Mouse (Mus musculus) kidney, adult 2 months (tissue): ENCODE results near the gene Zfyve26. TPM values are rescaled to one million over a fixed set of nuclear protein-coding genes. Genes with fewer than 3 reads are reported as not detected.
A peak's percentile ranks its signal among the peaks of the same experiment; 100 is the strongest.

Source experiments
- DNase-seq: peaks from one replicate; pipeline ENCODE4 v3.0.0; 2021
- H3K27ac ChIP-seq: fragments of 200-500 bp; 2 replicates; pipeline ENCODE4 v1.5.1; 2012; ENCODE audit warnings: low read depth, low read length, control low read depth, inconsistent platforms; ENCODE audit not compliant: insufficient read depth
- H3K27me3 ChIP-seq: fragments of 200-500 bp; replicated peaks from 2 replicates; pipeline ENCODE4 v1.6.1; 2012; ENCODE audit warnings: mild to moderate bottlenecking, moderate library complexity, low read length, inconsistent platforms; ENCODE audit not compliant: control insufficient read depth, insufficient read depth
- H3K36me3 ChIP-seq: fragments of 200-500 bp; 2 replicates; pipeline ENCODE4 v1.6.1; 2012; ENCODE audit warnings: mild to moderate bottlenecking, moderate library complexity, low read length, inconsistent platforms; ENCODE audit not compliant: control insufficient read depth, insufficient read depth
- H3K4me1 ChIP-seq: fragments of 200-500 bp; 2 replicates; pipeline ENCODE4 v1.6.1; 2011; ENCODE audit warnings: low read length; ENCODE audit not compliant: control insufficient read depth, insufficient read depth
- H3K4me3 ChIP-seq: fragments of 200-500 bp; 2 replicates; pipeline ENCODE4 v1.5.1; 2011; ENCODE audit warnings: mild to moderate bottlenecking, low read depth, low read length, control low read depth; ENCODE audit not compliant: insufficient read depth
- CTCF ChIP-seq: fragments of 200-500 bp; conservative IDR thresholded peaks from 2 replicates; pipeline ENCODE4 v1.5.1; 2011; ENCODE audit warnings: low read depth, mild to moderate bottlenecking, control low read depth, low read length, moderate library complexity, mixed read lengths; ENCODE audit not compliant: insufficient read depth, insufficient read length
- POLR2A ChIP-seq: fragments of 200-500 bp; IDR thresholded peaks from one replicate; pipeline ENCODE4 v1.6.1; 2011; ENCODE audit warnings: low read depth, low read length, control low read depth
- WGBS: fragments of 180-500 bp; shearing (Covaris S2); methylation state at CpG from one replicate; pipeline ENCODE4 v1.1.7; 2018; 5-methylcytosine and 5-hydroxymethylcytosine counted together
- polyA plus RNA-seq: library from polyadenylated mRNA; depleted of rRNA; stranded (reverse); fragments of >200 nt; gene quantifications from 2 replicates; pipeline ENCODE4 v1.2.3, GENCODE M21; 2012; rRNA removed

The Zfyve26 gene
- polyA plus RNA-seq = 20.6 and 21.3 TPM in 2 replicates

DNA sequence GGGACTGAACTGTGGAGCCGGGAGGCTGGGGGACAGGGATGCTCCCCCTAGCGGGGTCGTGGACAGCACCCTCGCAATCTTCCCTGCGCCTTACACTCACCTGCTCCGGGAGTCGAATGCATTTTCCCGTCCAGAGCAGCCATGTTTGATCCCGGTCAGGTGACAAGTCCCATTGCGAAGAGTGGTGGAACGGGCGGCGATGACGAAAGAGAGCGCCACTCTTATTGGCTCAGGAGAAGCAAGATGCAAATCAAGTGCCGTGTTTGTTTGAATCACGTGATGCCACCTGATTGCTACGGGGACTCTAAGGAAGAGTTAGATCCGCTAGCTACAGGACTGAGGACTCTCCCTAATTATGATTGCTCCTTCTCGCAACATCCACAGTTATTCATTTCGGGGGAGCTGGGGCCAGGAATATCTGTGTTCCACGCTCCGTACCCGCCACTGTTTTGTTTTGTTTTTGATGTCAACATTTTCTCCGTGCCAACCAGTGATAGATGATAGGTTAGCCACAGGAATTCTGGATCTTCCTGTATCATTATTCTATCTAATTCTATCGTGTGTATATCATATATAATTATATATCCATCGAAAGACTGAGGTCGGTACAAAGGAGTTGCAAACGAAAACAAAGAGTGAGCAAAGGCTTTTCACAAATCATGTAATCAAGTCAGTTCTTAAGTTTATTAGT, at the start of gene Zfyve26:
Gene Zfyve26 (minus strand): TSS at position 179 of the 691 bp plus-strand sequence.
- Histone ChIP-seq H3K36me3 (no peaks in the 10 kb centered on the region), H3K27ac (peak within 1 kb of the TSS; percentile 43), H3K4me1 (peaks cover 2% of the 10 kb centered on the region; the same call in 1 of the 2 replicates), H3K4me3 (peak within 1 kb of the TSS; percentile 91), H3K27me3 (no peaks in the 10 kb centered on the region)
- DNase-seq = peak; percentile 98
- TF ChIP-seq POLR2A = peak; percentile 62
- 0 out of 2 replicates have a peak, but pooled peaks have one; percentile 1 for TF ChIP-seq CTCF
- WGBS = 1% methylated on average over 29 of the region's 29 CpGs

DNA sequence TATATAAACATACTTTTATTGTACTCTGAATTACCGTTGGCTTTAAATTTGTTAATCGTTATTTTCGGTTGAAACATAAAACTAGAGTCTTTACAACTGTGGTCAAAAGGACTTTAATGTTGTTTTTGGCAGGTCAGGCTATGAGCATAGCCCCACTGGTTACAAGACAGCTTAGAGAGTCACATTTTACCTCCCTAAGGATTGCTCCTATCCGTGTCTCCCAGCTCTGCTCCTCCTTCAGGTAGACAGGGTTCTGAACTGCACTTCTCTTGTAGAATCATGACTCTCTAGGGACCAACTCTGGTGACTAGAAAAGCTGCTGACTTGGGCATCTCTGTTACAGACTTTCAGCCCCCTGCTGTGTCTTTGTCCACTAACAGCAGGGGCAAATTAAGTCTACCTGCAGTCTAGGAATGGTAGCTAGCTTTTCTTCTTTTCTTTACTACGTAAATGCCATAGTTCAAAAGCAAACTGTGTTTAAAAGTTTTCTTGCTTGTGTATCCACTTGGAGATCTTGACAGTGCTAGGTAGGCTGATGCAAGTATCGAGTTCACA, 45.3 kb upstream of the Zfyve26 start:
- no peak for DNase-seq
- Histone ChIP-seq H3K27me3 (no peaks in the 10 kb centered on the region), H3K4me1 (peaks cover 2% of the 10 kb centered on the region; the same call in 1 of the 2 replicates), H3K4me3 (no peak overlapping the region), H3K27ac (no peak overlapping the region), H3K36me3 (no peaks in the 10 kb centered on the region)
- 45% methylated on average over 6 of the region's 6 CpGs for WGBS
- TF ChIP-seq CTCF = no peak
- no peak for TF ChIP-seq POLR2A

DNA sequence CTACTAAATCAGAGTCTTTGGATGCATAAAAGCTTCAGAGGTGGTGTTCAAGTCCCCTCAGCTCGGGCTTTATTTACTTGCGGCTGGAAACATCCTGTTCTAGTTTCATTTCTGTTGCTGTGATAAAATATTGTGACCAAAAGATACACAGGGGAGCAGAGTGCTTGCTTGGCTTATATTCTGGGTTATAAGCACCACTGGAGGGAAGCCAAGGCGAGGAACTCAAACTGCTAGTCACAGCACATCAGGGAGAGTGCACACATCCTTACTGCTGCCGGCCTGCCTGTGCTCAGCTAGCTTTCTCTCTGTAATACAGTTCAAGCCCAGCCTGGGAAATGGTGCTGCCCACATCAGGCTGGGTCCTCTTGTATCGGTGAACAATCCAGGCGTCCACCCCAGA, 44.4 kb upstream of the Zfyve26 start:
- TF ChIP-seq POLR2A (no peak), CTCF (no peak)
- H3K27ac ChIP-seq = no peak overlapping the region
- H3K36me3 ChIP-seq = no peaks in the 10 kb centered on the region
- no peaks in the 10 kb centered on the region for H3K27me3 ChIP-seq
- peaks cover 2% of the 10 kb centered on the region; the same call in 1 of the 2 replicates for H3K4me1 ChIP-seq
- no peak overlapping the region for H3K4me3 ChIP-seq
- 69% methylated on average over 6 of the region's 6 CpGs for WGBS
- peak; percentile 38 for DNase-seq

DNA sequence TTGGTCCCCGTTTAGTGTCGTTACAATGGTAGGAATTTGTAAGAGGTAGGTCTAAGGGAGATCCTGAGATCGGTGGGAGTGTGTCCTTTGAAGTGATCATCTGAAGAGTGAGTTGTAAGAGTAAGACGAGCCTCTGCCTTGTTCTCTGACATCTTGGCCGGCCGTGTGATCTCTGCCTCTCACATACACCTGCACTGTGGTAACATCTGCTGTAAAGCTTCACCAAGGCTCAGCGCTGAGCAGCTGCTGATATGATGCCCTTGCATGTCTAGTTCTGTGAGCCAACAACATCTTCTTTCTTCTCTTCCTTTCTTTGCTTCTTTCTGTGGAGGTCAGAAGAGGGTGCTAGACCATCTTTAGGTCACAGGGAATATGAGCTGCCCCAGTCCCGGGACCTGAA, 42.7 kb upstream of the Zfyve26 start:
- WGBS = 82% methylated on average over 8 of the region's 8 CpGs
- no peaks in the 10 kb centered on the region for H3K27me3 ChIP-seq
- no peak overlapping the region for H3K4me3 ChIP-seq
- DNase-seq = no peak
- H3K27ac ChIP-seq = no peak overlapping the region
- TF ChIP-seq CTCF (no peak), POLR2A (no peak)
- peaks cover 2% of the 10 kb centered on the region; the same call in 1 of the 2 replicates for H3K4me1 ChIP-seq
- H3K36me3 ChIP-seq = no peaks in the 10 kb centered on the region

DNA sequence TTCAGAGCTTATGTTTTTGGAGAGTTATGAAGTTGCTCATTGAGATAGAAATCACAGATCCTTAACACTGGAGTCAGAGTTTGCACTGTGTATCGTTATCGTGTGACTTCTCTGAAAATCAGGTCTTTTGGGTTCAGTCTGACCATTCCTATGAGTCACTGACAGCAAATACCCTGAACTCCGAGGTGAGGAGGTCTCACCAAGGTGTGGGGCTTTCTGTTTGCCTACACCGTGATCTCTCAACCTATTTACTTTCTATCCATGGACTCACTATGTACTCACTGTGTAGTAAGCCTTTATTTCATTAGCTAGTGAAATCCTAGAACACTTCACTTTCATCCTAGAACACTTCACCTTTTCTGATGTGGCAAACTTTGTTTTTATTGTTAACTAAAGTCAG, 35.6 kb upstream of the Zfyve26 start:
- 89% methylated on average over 4 of the region's 4 CpGs for WGBS
- no peaks in the 10 kb centered on the region; the same call in 1 of the 2 replicates for H3K27me3 ChIP-seq
- H3K4me3 ChIP-seq = no peak overlapping the region
- no peaks in the 10 kb centered on the region for H3K36me3 ChIP-seq
- no peaks in the 10 kb centered on the region for H3K4me1 ChIP-seq
- TF ChIP-seq CTCF (no peak), POLR2A (no peak)
- no peak overlapping the region for H3K27ac ChIP-seq
- DNase-seq = no peak

DNA sequence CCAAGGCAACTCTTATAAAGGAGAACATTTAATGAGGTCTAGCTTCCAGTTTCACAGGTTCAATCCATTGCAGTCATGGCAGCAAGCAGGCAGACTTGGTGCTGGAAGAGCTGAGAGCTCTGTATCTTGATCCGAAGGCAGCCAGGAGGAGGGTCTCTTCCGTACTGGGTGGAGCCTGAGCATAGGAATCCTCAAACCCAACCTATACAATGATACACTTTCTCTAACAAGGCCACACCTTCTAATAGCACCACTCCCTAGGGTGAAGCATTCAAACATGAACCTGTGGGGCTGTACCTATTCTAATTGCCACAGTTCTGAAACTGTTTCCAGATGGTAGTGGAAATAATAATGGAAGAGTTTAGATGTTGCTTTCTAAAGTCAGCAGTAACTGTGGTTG, 34.5 kb upstream of the Zfyve26 start:
- no peak for DNase-seq
- TF ChIP-seq POLR2A = no peak
- TF ChIP-seq CTCF = no peak
- H3K4me3 ChIP-seq = no peak overlapping the region
- no peaks in the 10 kb centered on the region; the same call in 1 of the 2 replicates for H3K27me3 ChIP-seq
- H3K36me3 ChIP-seq = no peaks in the 10 kb centered on the region
- 89% methylated on average over 2 of the region's 2 CpGs for WGBS
- H3K27ac ChIP-seq = no peak overlapping the region
- H3K4me1 ChIP-seq = no peaks in the 10 kb centered on the region

DNA sequence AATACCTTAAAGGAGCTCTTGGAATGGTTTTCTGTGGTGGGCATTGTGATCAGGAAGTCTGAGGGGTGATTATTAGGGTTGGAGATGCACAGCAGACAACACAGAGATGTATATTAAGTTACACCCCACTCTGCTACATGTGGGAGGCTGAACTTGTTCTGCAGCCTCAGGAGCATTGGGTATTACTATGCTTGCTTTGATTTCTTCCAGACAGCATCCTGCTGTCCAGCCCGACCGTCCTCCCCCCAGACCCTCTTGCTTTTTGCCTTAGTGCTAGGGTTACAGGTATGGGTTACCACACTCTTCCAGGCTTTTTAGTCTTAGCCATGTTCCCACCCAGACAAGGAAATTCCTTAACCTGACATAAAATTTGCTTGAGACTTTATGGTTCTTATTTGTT, 31.8 kb upstream of the Zfyve26 start:
- 72% methylated on average over 2 of the region's 2 CpGs for WGBS
- no peak for DNase-seq
- no peaks in the 10 kb centered on the region for H3K36me3 ChIP-seq
- H3K4me1 ChIP-seq = no peaks in the 10 kb centered on the region
- no peaks in the 10 kb centered on the region; the same call in 1 of the 2 replicates for H3K27me3 ChIP-seq
- H3K27ac ChIP-seq = no peak overlapping the region
- TF ChIP-seq CTCF (no peak), POLR2A (no peak)
- no peak overlapping the region for H3K4me3 ChIP-seq
